Mouse (Mus musculus) thymus, postnatal 25 days (tissue): ENCODE data around the gene 4932411N23Rik.
"Not testable (repeated sequence)": the region's sequence is repeated elsewhere in the genome, so short reads cannot be mapped to it uniquely, and the experiment has no call there.

Source experiments
- DNase-seq: peaks from one replicate; pipeline ENCODE4 v3.0.0; 2022

Gene 4932411N23Rik

DNA sequence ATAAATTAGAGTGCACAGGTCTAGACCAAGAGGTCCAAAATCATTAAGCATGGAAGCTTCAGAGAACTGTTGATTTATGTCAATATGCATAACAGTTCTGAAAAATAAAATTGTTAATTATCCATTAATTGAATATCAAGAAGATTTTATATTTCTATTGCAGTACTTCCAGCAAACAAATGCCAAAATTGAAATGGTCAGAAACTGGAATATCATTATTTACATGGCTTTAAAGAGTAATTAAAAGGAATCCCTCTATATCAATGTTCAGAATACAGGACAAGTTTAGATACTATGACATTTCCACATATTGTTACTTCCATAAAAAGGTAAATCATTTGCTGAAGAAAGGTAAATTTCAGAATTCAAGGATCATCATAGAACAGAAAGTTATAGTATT lies at the start of gene 4932411N23Rik:
Gene 4932411N23Rik, minus strand, starts transcription at position 101 of the 400 bp plus-strand sequence.
- no peak for DNase-seq

DNA sequence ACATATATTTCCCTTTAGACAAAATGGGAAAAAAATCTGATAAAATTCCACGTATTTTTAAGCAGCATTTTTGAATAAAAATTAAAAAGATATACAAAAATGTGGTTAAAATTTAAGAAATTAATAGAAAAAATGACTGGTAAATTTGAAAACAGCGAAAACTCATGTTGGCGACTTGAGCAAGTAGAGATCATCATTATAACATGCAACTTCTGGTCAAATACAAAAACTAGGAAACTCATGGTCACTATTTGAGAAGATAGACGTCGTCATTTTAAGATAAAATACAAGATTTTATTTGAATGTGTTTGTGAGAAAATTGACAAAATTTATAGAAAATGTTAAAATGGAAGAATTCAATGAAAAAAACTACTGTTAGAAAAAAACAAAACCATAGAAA lies 35.8 kb downstream of the 4932411N23Rik start:
- no peak for DNase-seq

DNA sequence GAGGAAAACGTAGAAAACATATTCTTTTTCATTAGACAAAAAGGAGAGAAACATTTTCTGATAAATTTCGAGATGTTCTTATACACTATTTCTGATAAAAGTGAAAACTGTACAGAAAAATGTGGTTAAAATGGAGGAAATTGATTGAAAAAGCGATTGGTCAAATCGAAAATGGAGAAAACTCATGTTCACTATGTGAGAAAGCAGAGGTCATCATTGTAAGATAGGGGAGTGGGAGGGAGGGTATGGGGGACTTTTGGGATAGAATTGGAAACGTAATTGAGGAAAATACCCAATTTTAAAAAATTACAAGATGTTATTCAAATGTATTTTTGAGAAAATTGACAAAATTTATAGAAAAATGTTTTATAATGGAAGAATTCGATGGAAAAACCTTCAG lies 38.0 kb downstream of the 4932411N23Rik start:
- DNase-seq: not testable (repeated sequence)

DNA sequence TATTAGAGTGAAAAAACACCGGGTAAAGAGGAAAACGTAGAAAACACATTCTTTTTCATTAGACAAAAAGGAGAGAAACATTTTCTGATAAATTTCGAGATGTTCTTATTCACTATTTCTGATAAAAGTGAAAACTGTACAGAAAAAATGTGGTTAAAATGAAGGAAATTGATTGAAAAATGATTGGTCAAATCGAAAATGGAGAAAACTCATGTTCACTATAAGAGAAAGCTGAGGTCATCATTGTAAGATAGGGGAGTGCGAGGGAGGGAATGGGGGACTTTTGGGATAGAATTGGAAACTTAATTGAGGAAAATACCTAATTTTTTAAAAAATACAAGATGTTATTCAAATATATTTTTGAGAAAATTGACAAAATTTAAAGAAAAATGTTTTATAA lies 40.8 kb downstream of the 4932411N23Rik start:
- not testable (repeated sequence) for DNase-seq

DNA sequence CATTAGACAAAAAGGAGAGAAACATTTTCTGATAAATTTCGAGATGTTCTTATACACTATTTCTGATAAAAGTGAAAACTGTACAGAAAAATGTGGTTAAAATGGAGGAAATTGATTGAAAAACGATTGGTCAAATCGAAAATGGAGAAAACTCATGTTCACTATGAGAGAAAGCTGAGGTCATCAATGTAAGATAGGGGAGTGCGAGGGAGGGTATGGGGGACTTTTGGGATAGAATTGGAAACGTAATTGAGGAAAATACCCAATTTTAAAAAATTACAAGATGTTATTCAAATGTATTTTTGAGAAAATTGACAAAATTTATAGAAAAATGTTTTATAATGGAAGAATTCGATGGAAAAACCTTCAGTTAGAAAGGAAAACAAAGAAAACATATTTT lies 42.2 kb downstream of the 4932411N23Rik start:
- peak; percentile 0 for DNase-seq
